Mouse (Mus musculus): ENCODE measurements around the gene Hist1h4i.

The Hist1h4i gene

GRCm38 (mm10) chr13:22008707-22009106 lies 32.5 kb downstream of the Hist1h4i start:
- no peak for DNase-seq (ENCODE audit: low spot score)

GRCm38 (mm10) chr13:22007872-22008271 lies 33.3 kb downstream of the Hist1h4i start:
- no peak for DNase-seq (ENCODE audit: low spot score)

GRCm38 (mm10) chr13:22007121-22007510 lies 34.0 kb downstream of the Hist1h4i start:
- DNase-seq (ENCODE audit: low spot score), result no peak

GRCm38 (mm10) chr13:22006334-22007120 lies 34.6 kb downstream of the Hist1h4i start:
- no peak for DNase-seq (ENCODE audit: low spot score)

GRCm38 (mm10) chr13:22005605-22006333 lies 35.4 kb downstream of the Hist1h4i start:
- DNase-seq (ENCODE audit: low spot score), result no peak

- no peak for DNase-seq (ENCODE audit: low spot score)
These were observed 39.3 kb downstream of the Hist1h4i start for GRCm38 (mm10) chr13:22001823-22002222.

- DNase-seq (ENCODE audit: low spot score), result no peak
These were observed 39.8 kb downstream of the Hist1h4i start for GRCm38 (mm10) chr13:22001346-22001745.

- DNase-seq (ENCODE audit: low spot score), result no peak
These were observed 42.0 kb downstream of the Hist1h4i start for GRCm38 (mm10) chr13:21999147-21999546.

- no peak for DNase-seq (ENCODE audit: low spot score)
These were observed 42.8 kb downstream of the Hist1h4i start for GRCm38 (mm10) chr13:21998412-21998811.

- no peak for DNase-seq (ENCODE audit: low spot score)
These were observed 43.3 kb downstream of the Hist1h4i start for GRCm38 (mm10) chr13:21997821-21998220.

GRCm38 (mm10) chr13:21997201-21997820 lies 43.9 kb downstream of the Hist1h4i start:
- DNase-seq (ENCODE audit: low spot score), result no peak

- no peak for DNase-seq (ENCODE audit: low spot score)
These were observed 44.3 kb downstream of the Hist1h4i start for GRCm38 (mm10) chr13:21996840-21997185.

- DNase-seq (ENCODE audit: low spot score), result no peak
These were observed 44.9 kb downstream of the Hist1h4i start for GRCm38 (mm10) chr13:21996101-21996839.

GRCm38 (mm10) chr13:21995331-21995914 lies 45.7 kb downstream of the Hist1h4i start:
- no peak for DNase-seq (ENCODE audit: low spot score)

- no peak for DNase-seq (ENCODE audit: low spot score)
These were observed 46.3 kb downstream of the Hist1h4i start for GRCm38 (mm10) chr13:21994896-21995295.

- no peak for DNase-seq (ENCODE audit: low spot score)
These were observed 47.0 kb downstream of the Hist1h4i start for GRCm38 (mm10) chr13:21993957-21994738.

- DNase-seq (ENCODE audit: low spot score), result no peak
These were observed 48.6 kb downstream of the Hist1h4i start for GRCm38 (mm10) chr13:21992550-21992949.

Data from layer of hippocampus, adult 11-12 months (tissue).